Mouse (Mus musculus): ENCODE measurements at regions not wholly inside any gene's neighbourhood (a gene's known extent, or its start where the extent isn't known, plus 50 kb on each side); places are given as distances from the start of the nearest gene placed in this dataset.
A peak's percentile ranks its signal among the peaks of the same experiment; 100 is the strongest.

DNA sequence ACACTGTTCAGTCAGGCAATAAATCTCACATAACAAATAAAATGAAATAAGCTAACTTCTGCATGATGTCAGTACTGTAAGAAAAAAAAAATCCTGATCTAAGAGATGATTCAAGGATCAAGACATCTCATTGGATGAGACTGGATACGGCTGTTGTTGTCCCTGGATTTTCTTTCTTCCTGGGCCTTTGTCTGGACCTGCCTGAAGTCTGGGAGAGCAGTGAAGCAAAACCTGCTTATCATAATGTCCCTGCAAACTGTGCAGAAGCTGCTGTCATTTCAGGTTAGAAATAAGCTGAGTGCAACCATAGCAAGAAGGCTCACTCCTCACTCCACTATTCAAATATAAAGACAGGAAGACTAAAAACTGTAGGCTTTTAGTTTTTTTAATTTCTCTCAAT, 178.0 kb upstream of the Steap4 start:
- in situ Hi-C loops (cut with MboI; ENCODE audit: low sequenced_read_pairs in 2 of 2, unreplicated experiment in 2 of 2), result no loop called here
- Histone ChIP-seq H3K9ac (ENCODE audit: insufficient read depth, low read depth, low read length, poor library complexity, severe bottlenecking) (no peak overlapping the region), H3K36me3 (ENCODE audit: control insufficient read depth, insufficient read depth, low read length, poor library complexity, severe bottlenecking) (no peaks in the 10 kb centered on the region), H3K9me3 (ENCODE audit: control insufficient read depth, insufficient read depth, low read depth, low read length) (no peaks in the 10 kb centered on the region), H3K4me3 (ENCODE audit: insufficient read depth in 1 of 2, low read depth in 1 of 2, low read length in 2 of 2, poor library complexity in 1 of 2, severe bottlenecking in 1 of 2) (no peak overlapping the region), H3K4me1 (ENCODE audit: control insufficient read depth in 2 of 2, insufficient read depth in 2 of 2, low read length in 2 of 2, poor library complexity in 1 of 2) (no peaks in the 10 kb centered on the region), H3K27ac (ENCODE audit: insufficient read depth, low read depth, low read length, poor library complexity, severe bottlenecking) (no peak overlapping the region)
- TF ChIP-seq HCFC1 (IDR thresholded peaks at IDR 0.05; ENCODE audit: borderline replicate concordance, insufficient read depth, low read length) (no peak), CHD2 (IDR thresholded peaks at IDR 0.05; ENCODE audit: low read depth, low read length) (no peak), ZNF384 (IDR thresholded peaks at IDR 0.05; ENCODE audit: low read depth, low read length) (no peak), MAFK (IDR thresholded peaks at IDR 0.05; ENCODE audit: insufficient read depth, low read depth, low read length) (no peak)
- DNase-seq (ENCODE audit: low read depth, low spot score), result no peak

DNA sequence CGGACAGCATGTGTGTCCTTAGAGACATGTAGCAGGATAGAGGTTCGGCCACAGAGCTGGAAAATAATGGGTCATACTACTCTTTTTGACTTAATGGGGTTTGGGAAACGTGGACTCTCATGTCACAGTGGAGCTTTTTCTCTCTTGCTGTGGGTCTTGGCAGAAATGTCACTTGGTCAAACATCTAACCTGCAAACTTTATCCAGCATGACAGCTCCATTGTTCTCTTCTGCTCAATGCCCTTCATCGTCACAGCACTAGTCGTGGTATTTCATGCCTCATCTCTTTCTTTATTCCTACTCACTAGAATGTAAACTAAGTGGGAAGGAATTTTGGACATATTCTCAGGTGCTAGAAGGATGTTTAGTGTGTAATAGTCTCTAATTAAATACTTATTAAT, 171.9 kb upstream of the Steap4 start:
- no peaks in the 10 kb centered on the region for H3K36me3 ChIP-seq (ENCODE audit: control insufficient read depth, insufficient read depth, low read length, poor library complexity, severe bottlenecking)
- H3K4me3 ChIP-seq (ENCODE audit: insufficient read depth in 1 of 2, low read depth in 1 of 2, low read length in 2 of 2, poor library complexity in 1 of 2, severe bottlenecking in 1 of 2), result no peak overlapping the region
- no peaks in the 10 kb centered on the region for H3K4me1 ChIP-seq (ENCODE audit: control insufficient read depth in 2 of 2, insufficient read depth in 2 of 2, low read length in 2 of 2, poor library complexity in 1 of 2)
- H3K27ac ChIP-seq (ENCODE audit: insufficient read depth, low read depth, low read length, poor library complexity, severe bottlenecking), result no peak overlapping the region
- no peak for TF ChIP-seq ZNF384 (IDR thresholded peaks at IDR 0.05; ENCODE audit: low read depth, low read length)
- TF ChIP-seq HCFC1 (IDR thresholded peaks at IDR 0.05; ENCODE audit: borderline replicate concordance, insufficient read depth, low read length), result no peak
- TF ChIP-seq MAFK (IDR thresholded peaks at IDR 0.05; ENCODE audit: insufficient read depth, low read depth, low read length), result no peak
- no peak for TF ChIP-seq CHD2 (IDR thresholded peaks at IDR 0.05; ENCODE audit: low read depth, low read length)
- TF ChIP-seq ZC3H11A (IDR thresholded peaks at IDR 0.05; ENCODE audit: borderline replicate concordance, low read depth, low read length), result no peak
- no peaks in the 10 kb centered on the region for H3K9me3 ChIP-seq (ENCODE audit: control insufficient read depth, insufficient read depth, low read depth, low read length)
- H3K9ac ChIP-seq (ENCODE audit: insufficient read depth, low read depth, low read length, poor library complexity, severe bottlenecking), result no peak overlapping the region
- DNase-seq (ENCODE audit: low read depth, low spot score), result no peak
- in situ Hi-C loops (cut with MboI; ENCODE audit: low sequenced_read_pairs in 2 of 2, unreplicated experiment in 2 of 2), result no loop called here

DNA sequence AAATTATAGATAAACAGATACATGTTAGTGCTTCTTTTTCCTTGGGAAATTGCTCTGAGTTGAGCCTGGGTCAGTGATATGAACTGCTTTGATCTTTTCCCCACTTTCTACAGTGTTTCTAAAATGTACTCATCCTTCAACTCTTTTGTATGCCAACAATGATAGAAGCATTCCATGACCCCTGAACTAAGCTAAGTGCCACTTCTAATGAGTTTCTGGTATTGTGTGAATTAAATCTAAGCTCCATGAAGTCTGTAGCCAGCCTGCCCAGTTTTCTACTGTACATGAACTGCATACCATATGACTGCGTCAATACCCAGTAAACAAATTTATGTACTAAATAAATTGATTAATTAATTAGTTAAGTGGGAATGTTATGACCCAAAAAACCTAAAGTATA, 171.1 kb upstream of the Steap4 start:
- no peak overlapping the region for H3K27ac ChIP-seq (ENCODE audit: insufficient read depth, low read depth, low read length, poor library complexity, severe bottlenecking)
- no peak overlapping the region for H3K4me3 ChIP-seq (ENCODE audit: insufficient read depth in 1 of 2, low read depth in 1 of 2, low read length in 2 of 2, poor library complexity in 1 of 2, severe bottlenecking in 1 of 2)
- in situ Hi-C loops (cut with MboI; ENCODE audit: low sequenced_read_pairs in 2 of 2, unreplicated experiment in 2 of 2), result no loop called here
- no peaks in the 10 kb centered on the region for H3K4me1 ChIP-seq (ENCODE audit: control insufficient read depth in 2 of 2, insufficient read depth in 2 of 2, low read length in 2 of 2, poor library complexity in 1 of 2)
- H3K36me3 ChIP-seq (ENCODE audit: control insufficient read depth, insufficient read depth, low read length, poor library complexity, severe bottlenecking), result no peaks in the 10 kb centered on the region
- DNase-seq (ENCODE audit: low read depth, low spot score), result no peak
- H3K9ac ChIP-seq (ENCODE audit: insufficient read depth, low read depth, low read length, poor library complexity, severe bottlenecking), result no peak overlapping the region
- H3K9me3 ChIP-seq (ENCODE audit: control insufficient read depth, insufficient read depth, low read depth, low read length), result no peaks in the 10 kb centered on the region
- no peak for TF ChIP-seq MAFK (IDR thresholded peaks at IDR 0.05; ENCODE audit: insufficient read depth, low read depth, low read length)
- TF ChIP-seq CHD2 (IDR thresholded peaks at IDR 0.05; ENCODE audit: low read depth, low read length), result no peak

DNA sequence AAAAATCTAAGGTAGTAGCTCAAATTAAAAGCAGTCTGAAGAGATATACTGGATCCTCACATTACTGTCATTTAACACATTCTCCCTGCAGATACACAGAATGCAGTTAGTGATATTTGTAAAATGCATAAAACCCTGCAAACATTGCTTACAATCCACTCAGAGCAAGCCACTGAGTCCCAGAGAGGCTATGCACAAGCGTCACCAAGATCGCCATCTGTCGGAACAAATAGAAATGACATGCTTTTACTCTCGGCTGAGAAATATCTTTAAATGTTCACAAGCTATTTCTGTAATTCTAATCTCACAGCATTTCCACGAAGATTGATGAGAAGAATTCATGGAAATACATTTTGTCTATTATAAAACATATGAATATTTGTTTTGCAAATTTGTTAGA, 139.7 kb upstream of the Steap4 start:
- Histone ChIP-seq H3K9me3 (ENCODE audit: control insufficient read depth, insufficient read depth, low read depth, low read length) (no peaks in the 10 kb centered on the region), H3K4me3 (ENCODE audit: insufficient read depth in 1 of 2, low read depth in 1 of 2, low read length in 2 of 2, poor library complexity in 1 of 2, severe bottlenecking in 1 of 2) (no peak overlapping the region), H3K27ac (ENCODE audit: insufficient read depth, low read depth, low read length, poor library complexity, severe bottlenecking) (no peak overlapping the region), H3K9ac (ENCODE audit: insufficient read depth, low read depth, low read length, poor library complexity, severe bottlenecking) (no peak overlapping the region), H3K4me1 (ENCODE audit: control insufficient read depth in 2 of 2, insufficient read depth in 2 of 2, low read length in 2 of 2, poor library complexity in 1 of 2) (no peaks in the 10 kb centered on the region), H3K36me3 (ENCODE audit: control insufficient read depth, insufficient read depth, low read length, poor library complexity, severe bottlenecking) (no peaks in the 10 kb centered on the region)
- no peak for TF ChIP-seq CHD2 (IDR thresholded peaks at IDR 0.05; ENCODE audit: low read depth, low read length)
- peak; percentile 40; the same call in 1 of the 2 replicates for TF ChIP-seq ZC3H11A (IDR thresholded peaks at IDR 0.05; ENCODE audit: borderline replicate concordance, low read depth, low read length)
- no peak for TF ChIP-seq MAFK (IDR thresholded peaks at IDR 0.05; ENCODE audit: insufficient read depth, low read depth, low read length)
- TF ChIP-seq ZNF384 (IDR thresholded peaks at IDR 0.05; ENCODE audit: low read depth, low read length), result no peak
- TF ChIP-seq HCFC1 (IDR thresholded peaks at IDR 0.05; ENCODE audit: borderline replicate concordance, insufficient read depth, low read length), result no peak
- DNase-seq (ENCODE audit: low read depth, low spot score), result peak; percentile 11
- in situ Hi-C loops (cut with MboI; ENCODE audit: low sequenced_read_pairs in 2 of 2, unreplicated experiment in 2 of 2), result no loop called here

DNA sequence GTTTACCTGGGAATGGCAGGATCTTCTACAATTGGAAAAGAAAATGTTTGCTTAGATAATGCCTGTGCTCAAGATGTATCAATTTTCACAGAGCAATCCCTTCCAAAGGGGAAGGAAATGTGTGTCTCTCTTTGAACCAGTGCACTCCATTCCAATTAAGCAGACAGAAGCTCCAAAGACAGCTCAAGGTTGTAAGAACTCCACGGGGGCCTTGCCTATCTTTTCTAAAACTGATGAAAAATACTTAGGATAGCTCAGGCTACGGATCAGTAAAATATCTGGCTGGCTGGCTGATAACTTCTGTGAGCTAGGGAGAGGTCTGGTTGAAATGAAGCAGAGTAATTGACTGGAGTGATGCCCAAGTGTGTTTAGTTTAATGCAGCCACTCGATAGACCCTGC, 138.6 kb upstream of the Steap4 start:
- Histone ChIP-seq H3K4me1 (ENCODE audit: control insufficient read depth in 2 of 2, insufficient read depth in 2 of 2, low read length in 2 of 2, poor library complexity in 1 of 2) (no peaks in the 10 kb centered on the region), H3K36me3 (ENCODE audit: control insufficient read depth, insufficient read depth, low read length, poor library complexity, severe bottlenecking) (no peaks in the 10 kb centered on the region), H3K9me3 (ENCODE audit: control insufficient read depth, insufficient read depth, low read depth, low read length) (no peaks in the 10 kb centered on the region), H3K4me3 (ENCODE audit: insufficient read depth in 1 of 2, low read depth in 1 of 2, low read length in 2 of 2, poor library complexity in 1 of 2, severe bottlenecking in 1 of 2) (no peak overlapping the region), H3K9ac (ENCODE audit: insufficient read depth, low read depth, low read length, poor library complexity, severe bottlenecking) (no peak overlapping the region), H3K27ac (ENCODE audit: insufficient read depth, low read depth, low read length, poor library complexity, severe bottlenecking) (no peak overlapping the region)
- no peak for DNase-seq (ENCODE audit: low read depth, low spot score)
- no peak for TF ChIP-seq CHD2 (IDR thresholded peaks at IDR 0.05; ENCODE audit: low read depth, low read length)
- TF ChIP-seq HCFC1 (IDR thresholded peaks at IDR 0.05; ENCODE audit: borderline replicate concordance, insufficient read depth, low read length), result no peak
- TF ChIP-seq ZC3H11A (IDR thresholded peaks at IDR 0.05; ENCODE audit: borderline replicate concordance, low read depth, low read length), result no peak
- no peak for TF ChIP-seq ZNF384 (IDR thresholded peaks at IDR 0.05; ENCODE audit: low read depth, low read length)
- TF ChIP-seq MAFK (IDR thresholded peaks at IDR 0.05; ENCODE audit: insufficient read depth, low read depth, low read length), result no peak
- in situ Hi-C loops (cut with MboI; ENCODE audit: low sequenced_read_pairs in 2 of 2, unreplicated experiment in 2 of 2), result no loop called here
